Mouse (Mus musculus) ES-Bruce4 (cell line): ENCODE data around the gene Olfr25. TPM values are rescaled to one million over a fixed set of nuclear protein-coding genes. Genes with fewer than 3 reads are reported as not detected.

Source experiments
- H3K27ac ChIP-seq: 2 replicates; pipeline ENCODE4 v1.5.1; 2012; ENCODE audit warnings: low read length, inconsistent platforms; ENCODE audit not compliant: insufficient read depth
- H3K27me3 ChIP-seq: 2 replicates; pipeline ENCODE4 v1.6.1; 2012; ENCODE audit warnings: mild to moderate bottlenecking, low read length, inconsistent platforms; ENCODE audit not compliant: control insufficient read depth, poor library complexity, insufficient read depth, severe bottlenecking
- H3K36me3 ChIP-seq: 2 replicates; pipeline ENCODE4 v1.6.1; 2012; ENCODE audit warnings: inconsistent platforms, mild to moderate bottlenecking, low read length, moderate library complexity; ENCODE audit not compliant: control insufficient read depth, poor library complexity, insufficient read depth, severe bottlenecking
- H3K4me1 ChIP-seq: one replicate; pipeline ENCODE4 v1.8.1; 2011; ENCODE audit warnings: low read length; ENCODE audit not compliant: control insufficient read depth, insufficient read depth
- H3K4me3 ChIP-seq: 2 replicates; pipeline ENCODE4 v1.5.1; 2011; ENCODE audit warnings: low read depth, mild to moderate bottlenecking, low read length
- H3K9ac ChIP-seq: 2 replicates; pipeline ENCODE4 v1.6.1; 2012; ENCODE audit warnings: low read depth, mild to moderate bottlenecking, inconsistent platforms; ENCODE audit not compliant: poor library complexity, severe bottlenecking
- H3K9me3 ChIP-seq: replicated peaks from 2 replicates; pipeline ENCODE4 v1.6.1; 2012; ENCODE audit warnings: mild to moderate bottlenecking, low read length, inconsistent platforms; ENCODE audit not compliant: control insufficient read depth, poor library complexity, insufficient read depth, severe bottlenecking
- CTCF ChIP-seq: IDR thresholded peaks from one replicate; pipeline ENCODE4 v1.8.1; 2011; ENCODE audit warnings: low read depth, low read length
- EP300 ChIP-seq: IDR thresholded peaks from 2 replicates; pipeline ENCODE4 v1.6.1; 2011; ENCODE audit warnings: low read depth, low read length; ENCODE audit not compliant: insufficient read depth
- POLR2A ChIP-seq: IDR thresholded peaks from one replicate; pipeline ENCODE4 v1.8.1; 2011; ENCODE audit warnings: low read length; ENCODE audit not compliant: insufficient read depth
- polyA plus RNA-seq: library from polyadenylated mRNA; stranded (reverse); fragments of >200 nt; gene quantifications from 2 replicates; pipeline ENCODE4 v1.2.4, GENCODE M21; 2011; ENCODE audit warnings: low read depth; ENCODE audit not compliant: missing spikeins, insufficient read depth, insufficient read length

Olfr25 gene
- polyA plus RNA-seq: not detected in 2 replicates

- no peaks in the 10 kb centered on the region for H3K36me3 ChIP-seq
- H3K4me1 ChIP-seq: no peaks in the 10 kb centered on the region
- H3K9ac ChIP-seq: no peak within 1 kb of the TSS
- TF ChIP-seq EP300 (no peak), CTCF (no peak), POLR2A (no peak)
- H3K27me3 ChIP-seq: no peaks in the 10 kb centered on the region
- 0 out of 2 replicates have a peak, but pooled peaks cover 2% of the 10 kb centered on the region for H3K9me3 ChIP-seq
- H3K27ac ChIP-seq: no peak within 1 kb of the TSS
- no peak within 1 kb of the TSS for H3K4me3 ChIP-seq
Measured at GRCm38 (mm10) chr9:38328760-38329159, at the start of gene Olfr25. TSS of gene Olfr25 (plus strand) at chr9:38329060.

GRCm38 (mm10) chr9:38290807-38291206 lies 38.1 kb upstream of the Olfr25 start, which contains the start of gene Olfr896-ps1:
TSS of gene Olfr896-ps1 (plus strand) at chr9:38291107.
- Histone ChIP-seq H3K9me3 (no peaks in the 10 kb centered on the region), H3K27me3 (no peaks in the 10 kb centered on the region), H3K9ac (no peak within 1 kb of the TSS), H3K4me3 (no peak within 1 kb of the TSS), H3K36me3 (no peaks in the 10 kb centered on the region), H3K27ac (no peak within 1 kb of the TSS), H3K4me1 (no peaks in the 10 kb centered on the region)
- TF ChIP-seq EP300: no peak
- no peak for TF ChIP-seq CTCF
- TF ChIP-seq POLR2A: no peak

- no peak for TF ChIP-seq POLR2A
- TF ChIP-seq CTCF: no peak
- TF ChIP-seq EP300: no peak
- Histone ChIP-seq H3K27me3 (no peaks in the 10 kb centered on the region), H3K9me3 (0 out of 2 replicates have a peak, but pooled peaks cover 2% of the 10 kb centered on the region), H3K4me3 (no peak within 1 kb of the TSS), H3K36me3 (no peaks in the 10 kb centered on the region), H3K9ac (no peak within 1 kb of the TSS), H3K4me1 (no peaks in the 10 kb centered on the region), H3K27ac (no peak within 1 kb of the TSS)
Measured at GRCm38 (mm10) chr9:38348111-38348510, 19.3 kb downstream of the Olfr25 start, which contains the start of gene Olfr898. TSS of gene Olfr898 (plus strand) at chr9:38348411.

GRCm38 (mm10) chr9:38366596-38366995 lies 37.7 kb downstream of the Olfr25 start, which contains the start of gene Olfr250:
TSS of gene Olfr250 (plus strand) at chr9:38366896.
- Histone ChIP-seq H3K4me3 (no peak within 1 kb of the TSS), H3K9me3 (no peaks in the 10 kb centered on the region), H3K9ac (no peak within 1 kb of the TSS), H3K4me1 (no peaks in the 10 kb centered on the region), H3K27me3 (no peaks in the 10 kb centered on the region), H3K27ac (no peak within 1 kb of the TSS), H3K36me3 (no peaks in the 10 kb centered on the region)
- TF ChIP-seq EP300 (no peak), POLR2A (no peak), CTCF (no peak)

GRCm38 (mm10) chr9:38376786-38377185 lies 47.9 kb downstream of the Olfr25 start, which contains the start of gene Olfr251:
TSS of gene Olfr251 (plus strand) at chr9:38377086.
- Histone ChIP-seq H3K9me3 (peaks cover 4% of the 10 kb centered on the region; the same call in 1 of the 2 replicates), H3K36me3 (no peaks in the 10 kb centered on the region), H3K4me3 (no peak within 1 kb of the TSS), H3K4me1 (no peaks in the 10 kb centered on the region), H3K27me3 (no peaks in the 10 kb centered on the region), H3K9ac (no peak within 1 kb of the TSS), H3K27ac (no peak within 1 kb of the TSS)
- no peak for TF ChIP-seq CTCF
- no peak for TF ChIP-seq EP300
- no peak for TF ChIP-seq POLR2A

Other genes starting within 250 kb of the Olfr25 start
- not detected in 2 replicates for gene Olfr887, start 245.0 kb upstream of the Olfr25 start, polyA plus RNA-seq
- gene Olfr888, start 220.9 kb upstream of the Olfr25 start, polyA plus RNA-seq: not detected in 2 replicates
- gene Olfr889, start 213.9 kb upstream of the Olfr25 start, polyA plus RNA-seq: not detected in 2 replicates
- not detected in 2 replicates for gene Olfr890, start 186.5 kb upstream of the Olfr25 start, polyA plus RNA-seq
- gene Olfr891, start 148.2 kb upstream of the Olfr25 start, polyA plus RNA-seq: not detected in 2 replicates
- not detected in 2 replicates for gene Olfr893, start 120.7 kb upstream of the Olfr25 start, polyA plus RNA-seq
- gene Olfr894, start 111.0 kb upstream of the Olfr25 start, polyA plus RNA-seq: not detected in 2 replicates
- not detected in 2 replicates for gene Olfr143, start 76.3 kb upstream of the Olfr25 start, polyA plus RNA-seq
- not detected in 2 replicates for gene Olfr895, start 61.2 kb upstream of the Olfr25 start, polyA plus RNA-seq
- gene Olfr896-ps1, start 38.0 kb upstream of the Olfr25 start, polyA plus RNA-seq: not detected in 2 replicates
- gene Olfr898, start 19.4 kb downstream of the Olfr25 start, polyA plus RNA-seq: 0.15 TPM in 1 of 2 replicates, not detected in the other
- gene Olfr250, start 37.8 kb downstream of the Olfr25 start, polyA plus RNA-seq: not detected in 2 replicates
- not detected in 2 replicates for gene Olfr251, start 48.0 kb downstream of the Olfr25 start, polyA plus RNA-seq
- gene Olfr147, start 72.6 kb downstream of the Olfr25 start, polyA plus RNA-seq: not detected in 2 replicates
- not detected in 2 replicates for gene Olfr901, start 100.4 kb downstream of the Olfr25 start, polyA plus RNA-seq
- not detected in 2 replicates for gene Olfr902, start 118.6 kb downstream of the Olfr25 start, polyA plus RNA-seq
- not detected in 2 replicates for gene Olfr904, start 134.1 kb downstream of the Olfr25 start, polyA plus RNA-seq
- gene Olfr905, start 142.0 kb downstream of the Olfr25 start, polyA plus RNA-seq: 0.41 and 0.49 TPM in 2 replicates
- not detected in 2 replicates for gene Olfr906, start 158.0 kb downstream of the Olfr25 start, polyA plus RNA-seq
- not detected in 2 replicates for gene Olfr907, start 166.7 kb downstream of the Olfr25 start, polyA plus RNA-seq
- not detected in 2 replicates for gene Olfr911-ps1, start 192.5 kb downstream of the Olfr25 start, polyA plus RNA-seq
- gene Olfr910, start 208.8 kb downstream of the Olfr25 start, polyA plus RNA-seq: not detected in 2 replicates